Mouse (Mus musculus): ENCODE results near the gene Olfr351.

- TF ChIP-seq MAFK (IDR thresholded peaks at IDR 0.05; ENCODE audit: insufficient read depth, low read depth, low read length) (no peak), CHD2 (IDR thresholded peaks at IDR 0.05; ENCODE audit: low read depth, low read length) (no peak), HCFC1 (IDR thresholded peaks at IDR 0.05; ENCODE audit: borderline replicate concordance, insufficient read depth, low read length) (no peak)
These were observed 16.4 kb downstream of the Olfr351 start, which contains the start of gene Olfr350 for GRCm38 (mm10) chr2:36846010-36846409.
